Mouse (Mus musculus) limb, embryonic 13.5 days (tissue): Measurements from ENCODE around the gene Pan2. TPM values are rescaled to one million over a fixed set of nuclear protein-coding genes. Genes with fewer than 3 reads are reported as not detected.
"Not testable (repeated sequence)": the region's sequence is repeated elsewhere in the genome, so short reads cannot be mapped to it uniquely, and the experiment has no call there.

Experiments
- ATAC-seq: fragments of 200-750 bp; cut with Nextera tagmentation; 2 replicates; pipeline ENCODE4 v1.8.0; 2017; ENCODE audit warnings: low read depth, moderate number of reproducible peaks, moderate TSS enrichment; ENCODE audit not compliant: low FRiP score
- H3K27ac ChIP-seq: fragments of 300-500 bp; sonication (generic); 2 replicates; pipeline ENCODE4 v1.5.1; 2015; ENCODE audit warnings: inconsistent platforms, mild to moderate bottlenecking, moderate library complexity
- H3K27me3 ChIP-seq: fragments of 300-500 bp; sonication (generic); 2 replicates; pipeline ENCODE4 v1.6.1; 2015; ENCODE audit warnings: mild to moderate bottlenecking, inconsistent platforms
- H3K36me3 ChIP-seq: fragments of 300-500 bp; sonication (generic); 2 replicates; pipeline ENCODE4 v1.6.1; 2015; ENCODE audit warnings: inconsistent platforms, mild to moderate bottlenecking, moderate library complexity
- H3K4me1 ChIP-seq: fragments of 300-500 bp; sonication (generic); 2 replicates; pipeline ENCODE4 v1.6.1; 2015; ENCODE audit warnings: inconsistent platforms
- H3K4me2 ChIP-seq: fragments of 300-500 bp; sonication (generic); replicated peaks from 2 replicates; pipeline ENCODE4 v1.6.1; 2015; ENCODE audit warnings: inconsistent platforms, mild to moderate bottlenecking, moderate library complexity
- H3K4me3 ChIP-seq: fragments of 300-500 bp; sonication (generic); 2 replicates; pipeline ENCODE4 v1.5.1; 2015; ENCODE audit warnings: moderate library complexity, mild to moderate bottlenecking, inconsistent platforms
- H3K9ac ChIP-seq: fragments of 300-500 bp; sonication (generic); 2 replicates; pipeline ENCODE4 v1.6.1; 2015; ENCODE audit warnings: mild to moderate bottlenecking, inconsistent platforms
- H3K9me3 ChIP-seq: fragments of 300-500 bp; sonication (generic); 2 replicates; pipeline ENCODE4 v1.6.1; 2016; ENCODE audit warnings: inconsistent platforms
- WGBS: fragments of 180-500 bp; shearing (Covaris S2); methylation state at CpG from one replicate; pipeline ENCODE4 v1.1.7; 2015; 5-methylcytosine and 5-hydroxymethylcytosine counted together
- polyA plus RNA-seq: library from polyadenylated mRNA; unstranded; fragments of >200 nt; fragmentation: Nextera tagmentation; extraction: Ambion mirVana; gene quantifications from 2 replicates; pipeline ENCODE4 v1.2.1, GENCODE M21; 2015

Pan2 gene
- polyA plus RNA-seq, 1 experiment from 2014 or later, result 35.2 TPM

DNA sequence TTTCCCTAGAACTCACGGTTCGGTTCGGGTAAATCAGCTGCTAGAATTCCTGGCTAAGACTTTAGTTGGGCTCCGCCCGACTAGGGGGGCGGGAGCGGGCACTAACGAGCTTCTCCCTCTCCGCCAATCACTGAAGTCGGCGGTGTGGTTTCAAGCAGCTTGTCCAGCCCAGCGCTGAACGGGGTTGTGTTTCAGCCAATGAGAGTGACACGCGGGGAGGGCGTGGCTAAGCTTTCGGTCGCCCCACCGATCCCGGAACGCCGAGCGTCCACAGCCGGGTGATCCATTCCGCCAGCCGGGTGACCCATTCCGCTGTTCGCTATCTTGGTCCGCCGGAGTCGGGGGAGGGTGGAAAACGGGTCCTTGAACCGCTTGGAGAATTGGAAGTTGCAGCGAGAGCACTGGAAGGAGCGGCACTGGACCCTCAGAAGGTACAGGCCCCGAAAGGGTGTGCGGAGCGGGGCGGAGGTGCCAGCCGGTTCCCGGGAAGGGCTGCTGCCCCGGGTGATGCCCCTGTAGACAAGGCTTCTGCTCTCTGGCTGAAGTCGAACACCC, 32.8 kb upstream of the Pan2 start, which contains the start of gene Stat2:
TSS of gene Stat2 (plus strand) at position 273 of the 555 bp plus-strand sequence.
- H3K9me3 ChIP-seq, result no peaks in the 10 kb centered on the region
- ATAC-seq, result peak; percentile 99
- no peaks in the 10 kb centered on the region; the same call in 1 of the 2 replicates for H3K4me1 ChIP-seq
- no peaks in the 10 kb centered on the region for H3K27me3 ChIP-seq
- H3K9ac ChIP-seq, result peak within 1 kb of the TSS; percentile 74
- WGBS, result under 1% methylated on average over 42 of the region's 43 CpGs
- H3K27ac ChIP-seq, result peak within 1 kb of the TSS; percentile 17; the same call in 1 of the 2 replicates
- H3K36me3 ChIP-seq, result no peaks in the 10 kb centered on the region
- H3K4me3 ChIP-seq, result peak within 1 kb of the TSS; percentile 70
- H3K4me2 ChIP-seq, result peak within 1 kb of the TSS; percentile 70

GRCm38 (mm10) chr10:128270866-128271265, 32.3 kb upstream of the Pan2 start:
- Histone ChIP-seq H3K9ac (peak overlapping the region; percentile 74), H3K4me1 (no peaks in the 10 kb centered on the region; the same call in 1 of the 2 replicates), H3K36me3 (no peaks in the 10 kb centered on the region), H3K27me3 (no peaks in the 10 kb centered on the region), H3K27ac (0 out of 2 replicates have a peak overlapping the region, but pooled peaks have one; percentile 17), H3K9me3 (no peaks in the 10 kb centered on the region), H3K4me2 (peak overlapping the region; percentile 70), H3K4me3 (peak overlapping the region; percentile 70)
- no peak for ATAC-seq
- 44% methylated on average over 7 of the region's 7 CpGs for WGBS

- Histone ChIP-seq H3K4me1 (no peaks in the 10 kb centered on the region; the same call in 1 of the 2 replicates), H3K4me3 (no peak overlapping the region), H3K4me2 (no peak overlapping the region), H3K27ac (no peak overlapping the region), H3K9me3 (no peaks in the 10 kb centered on the region), H3K36me3 (peaks cover 5% of the 10 kb centered on the region), H3K9ac (no peak overlapping the region), H3K27me3 (no peaks in the 10 kb centered on the region)
- ATAC-seq, result no peak
- WGBS, result 63% methylated on average over 2 of the region's 2 CpGs
Observed at GRCm38 (mm10) chr10:128271883-128272282, 31.3 kb upstream of the Pan2 start.

DNA sequence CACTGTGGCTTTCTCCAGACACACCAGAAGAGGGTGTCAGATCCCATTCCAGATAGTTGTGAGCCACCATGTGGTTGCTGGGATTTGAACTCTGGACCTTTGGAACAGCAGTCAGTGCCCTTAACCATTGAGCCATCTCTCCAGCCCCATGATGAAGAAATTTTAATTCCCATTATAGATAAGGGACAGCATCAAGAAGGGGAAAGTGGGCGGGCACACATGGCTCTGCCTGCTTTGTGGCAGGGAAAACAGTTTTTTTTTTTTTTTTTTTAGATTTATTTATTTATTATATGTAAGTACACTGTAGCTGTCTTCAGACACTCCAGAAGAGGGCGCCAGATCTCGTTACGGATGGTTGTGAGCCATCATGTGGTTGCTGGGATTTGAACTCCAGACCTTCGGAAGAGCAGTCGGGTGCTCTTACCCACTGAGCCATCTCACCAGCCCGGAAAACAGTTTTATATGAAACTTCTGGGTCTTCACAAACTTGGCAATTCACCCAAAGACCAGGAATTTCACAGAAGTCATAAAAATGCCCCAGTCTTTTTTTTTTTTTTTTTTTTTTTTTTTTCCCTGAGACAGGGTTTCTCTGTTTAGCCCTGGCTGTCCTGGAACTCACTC, 30.2 kb upstream of the Pan2 start:
- WGBS, result 85% methylated on average over 5 of the region's 7 CpGs
- H3K27ac ChIP-seq, H3K4me3 ChIP-seq, H3K4me1 ChIP-seq, H3K27me3 ChIP-seq, H3K9ac ChIP-seq, H3K9me3 ChIP-seq, H3K36me3 ChIP-seq, ATAC-seq, H3K4me2 ChIP-seq: not testable (repeated sequence)

DNA sequence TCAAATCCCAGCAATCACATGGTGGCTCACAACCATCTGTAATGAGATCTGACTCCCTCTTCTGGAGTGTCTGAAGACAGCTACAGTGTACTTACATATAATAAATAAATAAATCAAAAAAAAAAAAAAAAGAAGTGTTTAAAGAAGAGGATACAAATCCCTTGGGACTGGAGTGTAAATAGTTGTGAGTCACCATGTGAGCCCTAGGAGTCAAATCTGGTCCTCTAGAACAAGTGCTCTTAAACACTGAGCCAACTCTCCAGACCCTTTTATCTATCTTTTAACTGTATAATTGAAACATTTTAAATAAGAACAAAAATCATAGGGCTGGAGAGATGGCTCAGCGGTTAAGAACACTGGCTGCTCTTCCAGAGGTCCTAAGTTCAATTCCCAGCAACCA, 27.8 kb upstream of the Pan2 start:
- H3K9ac ChIP-seq, H3K4me1 ChIP-seq, H3K4me3 ChIP-seq, H3K27me3 ChIP-seq, H3K27ac ChIP-seq, ATAC-seq, H3K4me2 ChIP-seq, H3K9me3 ChIP-seq: not testable (repeated sequence)
- peaks cover 21% of the 10 kb centered on the region for H3K36me3 ChIP-seq
- WGBS, result 96% methylated on average over 1 of the region's 1 CpGs

- no peak overlapping the region for H3K4me3 ChIP-seq
- peaks cover 45% of the 10 kb centered on the region for H3K36me3 ChIP-seq
- no peaks in the 10 kb centered on the region for H3K27me3 ChIP-seq
- H3K27ac ChIP-seq, result no peak overlapping the region
- WGBS, result 60% methylated on average over 6 of the region's 6 CpGs
- ATAC-seq, result no peak
- no peaks in the 10 kb centered on the region for H3K4me1 ChIP-seq
- no peaks in the 10 kb centered on the region for H3K9me3 ChIP-seq
- H3K9ac ChIP-seq, result no peak overlapping the region
- no peak overlapping the region for H3K4me2 ChIP-seq
Observed at GRCm38 (mm10) chr10:128278158-128278557, 25.0 kb upstream of the Pan2 start.

- H3K27ac ChIP-seq, result no peak overlapping the region
- H3K36me3 ChIP-seq, result peaks cover 67% of the 10 kb centered on the region
- no peaks in the 10 kb centered on the region for H3K9me3 ChIP-seq
- WGBS, result 89% methylated on average over 6 of the region's 6 CpGs
- no peak overlapping the region for H3K4me2 ChIP-seq
- H3K4me3 ChIP-seq, result no peak overlapping the region
- H3K4me1 ChIP-seq, result no peaks in the 10 kb centered on the region
- H3K9ac ChIP-seq, result no peak overlapping the region
- ATAC-seq, result no peak
- no peaks in the 10 kb centered on the region for H3K27me3 ChIP-seq
Observed at GRCm38 (mm10) chr10:128280943-128281342, 22.2 kb upstream of the Pan2 start.

- no peak for ATAC-seq
- Histone ChIP-seq H3K27ac (no peak overlapping the region), H3K36me3 (peaks cover 70% of the 10 kb centered on the region)
Observed at GRCm38 (mm10) chr10:128281682-128282081, 21.5 kb upstream of the Pan2 start.

DNA sequence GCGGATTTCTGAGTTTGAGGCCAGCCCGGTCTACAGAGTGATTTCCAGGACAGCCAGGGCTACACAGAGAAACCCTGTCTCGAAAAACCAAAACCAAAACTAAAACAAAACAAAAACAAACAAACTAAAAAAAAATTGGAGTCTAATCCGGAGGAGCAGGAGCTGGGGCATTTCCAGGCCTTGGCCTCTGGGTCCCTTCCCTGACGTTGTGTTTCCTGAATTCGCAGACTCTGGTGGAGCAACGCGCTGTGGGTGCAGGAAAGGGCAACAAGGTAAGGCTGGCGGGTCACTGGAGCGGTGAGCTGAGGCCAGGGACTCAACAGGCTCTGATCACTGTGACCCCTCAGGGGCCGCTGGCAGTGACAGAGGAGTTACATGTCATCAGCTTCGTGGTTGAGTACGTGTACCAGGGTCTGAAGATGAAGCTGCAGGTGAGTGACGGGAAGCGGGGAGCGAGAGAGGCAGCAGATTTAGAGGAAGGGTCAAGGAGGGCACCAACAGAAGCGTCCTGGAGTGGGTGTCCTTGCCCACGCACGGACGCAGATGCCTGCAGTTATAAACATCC, 20.2 kb upstream of the Pan2 start:
- 90% methylated on average over 20 of the region's 20 CpGs for WGBS
- H3K27ac ChIP-seq, result no peak overlapping the region

More at GRCm38 (mm10) chr10:128281682-128282081, 21.5 kb upstream of the Pan2 start:
- H3K9ac ChIP-seq, result no peak overlapping the region
- H3K9me3 ChIP-seq, result no peaks in the 10 kb centered on the region
- WGBS, result 91% methylated on average over 14 of the region's 14 CpGs
- H3K4me2 ChIP-seq, result no peak overlapping the region
- H3K4me1 ChIP-seq, result no peaks in the 10 kb centered on the region
- H3K4me3 ChIP-seq, result no peak overlapping the region
- H3K27me3 ChIP-seq, result no peaks in the 10 kb centered on the region

GRCm38 (mm10) chr10:128283604-128284579, 19.2 kb upstream of the Pan2 start:
- ATAC-seq, result no peak; the same call in 1 of the 2 replicates
- no peak overlapping the region for H3K9ac ChIP-seq
- no peaks in the 10 kb centered on the region for H3K4me1 ChIP-seq
- peaks cover 70% of the 10 kb centered on the region for H3K36me3 ChIP-seq
- H3K4me2 ChIP-seq, result no peak overlapping the region
- no peaks in the 10 kb centered on the region for H3K27me3 ChIP-seq
- H3K4me3 ChIP-seq, result no peak overlapping the region
- WGBS, result 63% methylated on average over 31 of the region's 31 CpGs
- H3K9me3 ChIP-seq, result no peaks in the 10 kb centered on the region
- H3K27ac ChIP-seq, result no peak overlapping the region

More for the DNA sequence above, 20.2 kb upstream of the Pan2 start:
- Histone ChIP-seq H3K27me3 (no peaks in the 10 kb centered on the region), H3K4me1 (no peaks in the 10 kb centered on the region), H3K9ac (no peak overlapping the region), H3K4me2 (no peak overlapping the region), H3K36me3 (peaks cover 69% of the 10 kb centered on the region), H3K9me3 (no peaks in the 10 kb centered on the region), H3K4me3 (no peak overlapping the region)
- ATAC-seq, result no peak

GRCm38 (mm10) chr10:128290594-128290993, 12.5 kb upstream of the Pan2 start:
- not testable (repeated sequence) for H3K4me3 ChIP-seq, ATAC-seq, H3K4me2 ChIP-seq, H3K27ac ChIP-seq, H3K4me1 ChIP-seq, H3K27me3 ChIP-seq, H3K9me3 ChIP-seq, H3K9ac ChIP-seq
- peaks cover 52% of the 10 kb centered on the region for H3K36me3 ChIP-seq
- WGBS, result 50% methylated on average over 1 of the region's 1 CpGs
